Mouse (Mus musculus) midbrain, embryonic 16.5 days (tissue): ENCODE data around the gene Bhlhe41. TPM values are rescaled to one million over a fixed set of nuclear protein-coding genes. Genes with fewer than 3 reads are reported as not detected.

Experiments used
- ATAC-seq: fragments of 200-750 bp; cut with Nextera tagmentation; 2 replicates; pipeline ENCODE4 v1.8.0; 2017; ENCODE audit warnings: moderate TSS enrichment
- H3K27ac ChIP-seq: fragments of 300-500 bp; sonication (generic); 2 replicates; pipeline ENCODE4 v1.5.1; 2014; ENCODE audit warnings: mild to moderate bottlenecking, low read length, mixed read lengths
- H3K27me3 ChIP-seq: fragments of 300-500 bp; sonication (generic); 2 replicates; pipeline ENCODE4 v1.6.1; 2014; ENCODE audit warnings: low read depth, low read length, mixed read lengths; ENCODE audit not compliant: control insufficient read depth, insufficient read depth
- H3K36me3 ChIP-seq: fragments of 300-500 bp; sonication (generic); 2 replicates; pipeline ENCODE4 v1.6.1; 2014; ENCODE audit warnings: mild to moderate bottlenecking, low read length, moderate library complexity, mixed read lengths; ENCODE audit not compliant: control insufficient read depth, insufficient read depth
- H3K4me1 ChIP-seq: fragments of 300-500 bp; sonication (generic); 2 replicates; pipeline ENCODE4 v1.6.1; 2014; ENCODE audit warnings: mild to moderate bottlenecking, low read length, mixed read lengths; ENCODE audit not compliant: control insufficient read depth, insufficient read depth
- H3K4me2 ChIP-seq: fragments of 300-500 bp; sonication (generic); 2 replicates; pipeline ENCODE4 v1.6.1; 2014; ENCODE audit warnings: mild to moderate bottlenecking, low read length, mixed read lengths
- H3K4me3 ChIP-seq: fragments of 300-500 bp; sonication (generic); 2 replicates; pipeline ENCODE4 v1.5.1; 2014; ENCODE audit warnings: low read depth, mild to moderate bottlenecking, low read length, moderate library complexity, mixed read lengths
- H3K9ac ChIP-seq: fragments of 300-500 bp; sonication (generic); 2 replicates; pipeline ENCODE4 v1.6.1; 2014; ENCODE audit warnings: low read depth, low read length, mixed read lengths
- H3K9me3 ChIP-seq: fragments of 300-500 bp; sonication (generic); replicated peaks from 2 replicates; pipeline ENCODE4 v1.6.1; 2014; ENCODE audit warnings: mild to moderate bottlenecking, low read length, mixed read lengths; ENCODE audit not compliant: control insufficient read depth, poor library complexity, severe bottlenecking
- WGBS: fragments of 180-500 bp; shearing (Covaris S2); extraction: QIAGEN DNeasy Blood & Tissue Kit; methylation state at CpG from one replicate; pipeline ENCODE4 v1.1.7; 2014; 5-methylcytosine and 5-hydroxymethylcytosine counted together
- polyA plus RNA-seq: library from polyadenylated mRNA; unstranded; fragments of >200 nt; fragmentation: Nextera tagmentation; extraction: Ambion mirVana; gene quantifications from 2 replicates; pipeline ENCODE4 v1.2.1, GENCODE M21; 2015

The Bhlhe41 gene
- polyA plus RNA-seq, 1 experiment from 2014 or later, result 9.7 TPM

GRCm38 (mm10) chr6:145853356-145854079, 11.8 kb downstream of the Bhlhe41 start:
- 90% methylated on average over 10 of the region's 10 CpGs for WGBS
- H3K27ac ChIP-seq, result no peak overlapping the region

GRCm38 (mm10) chr6:145852708-145853107, 12.7 kb downstream of the Bhlhe41 start:
- no peak for ATAC-seq
- Histone ChIP-seq H3K9ac (no peak overlapping the region), H3K36me3 (no peaks in the 10 kb centered on the region), H3K4me3 (no peak overlapping the region), H3K4me2 (no peak overlapping the region), H3K4me1 (peaks cover 15% of the 10 kb centered on the region), H3K27me3 (0 out of 2 replicates have a peak, but pooled peaks cover 4% of the 10 kb centered on the region), H3K27ac (no peak overlapping the region), H3K9me3 (no peaks in the 10 kb centered on the region)
- 88% methylated on average over 7 of the region's 7 CpGs for WGBS

More at GRCm38 (mm10) chr6:145853356-145854079, 11.8 kb downstream of the Bhlhe41 start:
- H3K4me1 ChIP-seq, result peaks cover 15% of the 10 kb centered on the region
- no peaks in the 10 kb centered on the region for H3K9me3 ChIP-seq
- ATAC-seq, result no peak
- H3K4me3 ChIP-seq, result no peak overlapping the region
- H3K36me3 ChIP-seq, result no peaks in the 10 kb centered on the region
- peaks cover 4% of the 10 kb centered on the region; the same call in 1 of the 2 replicates for H3K27me3 ChIP-seq
- no peak overlapping the region for H3K4me2 ChIP-seq
- no peak overlapping the region for H3K9ac ChIP-seq

- WGBS, result 87% methylated on average over 11 of the region's 11 CpGs
- H3K27me3 ChIP-seq, result no peaks in the 10 kb centered on the region
- no peak overlapping the region for H3K4me3 ChIP-seq
- no peak overlapping the region for H3K9ac ChIP-seq
- no peaks in the 10 kb centered on the region for H3K36me3 ChIP-seq
- no peak overlapping the region for H3K4me2 ChIP-seq
- H3K4me1 ChIP-seq, result peaks cover 15% of the 10 kb centered on the region
- no peak for ATAC-seq
- no peaks in the 10 kb centered on the region for H3K9me3 ChIP-seq
- no peak overlapping the region for H3K27ac ChIP-seq
Observed at GRCm38 (mm10) chr6:145851956-145852355, 13.4 kb downstream of the Bhlhe41 start.

GRCm38 (mm10) chr6:145850789-145851188, 14.6 kb downstream of the Bhlhe41 start:
- no peak overlapping the region for H3K4me3 ChIP-seq
- no peak overlapping the region for H3K27ac ChIP-seq
- no peaks in the 10 kb centered on the region for H3K9me3 ChIP-seq
- WGBS, result 72% methylated on average over 2 of the region's 2 CpGs
- H3K36me3 ChIP-seq, result no peaks in the 10 kb centered on the region
- ATAC-seq, result no peak
- no peak overlapping the region for H3K9ac ChIP-seq
- peaks cover 9% of the 10 kb centered on the region for H3K4me1 ChIP-seq
- no peaks in the 10 kb centered on the region for H3K27me3 ChIP-seq
- H3K4me2 ChIP-seq, result no peak overlapping the region

GRCm38 (mm10) chr6:145847661-145848060, 17.7 kb downstream of the Bhlhe41 start:
- no peak overlapping the region for H3K27ac ChIP-seq
- no peak overlapping the region for H3K4me3 ChIP-seq
- ATAC-seq, result no peak
- no peak overlapping the region for H3K4me2 ChIP-seq
- H3K9ac ChIP-seq, result no peak overlapping the region
- no peaks in the 10 kb centered on the region for H3K4me1 ChIP-seq
- WGBS, result 91% methylated on average over 8 of the region's 8 CpGs
- H3K9me3 ChIP-seq, result no peaks in the 10 kb centered on the region
- no peaks in the 10 kb centered on the region for H3K36me3 ChIP-seq
- no peaks in the 10 kb centered on the region for H3K27me3 ChIP-seq

GRCm38 (mm10) chr6:145846948-145847347, 18.4 kb downstream of the Bhlhe41 start:
- Histone ChIP-seq H3K9ac (no peak overlapping the region), H3K27ac (no peak overlapping the region), H3K4me3 (no peak overlapping the region), H3K27me3 (no peaks in the 10 kb centered on the region), H3K4me1 (no peaks in the 10 kb centered on the region), H3K36me3 (no peaks in the 10 kb centered on the region), H3K9me3 (no peaks in the 10 kb centered on the region), H3K4me2 (no peak overlapping the region)
- no peak for ATAC-seq
- WGBS, result 91% methylated on average over 6 of the region's 6 CpGs

- Histone ChIP-seq H3K9ac (no peak overlapping the region), H3K4me2 (no peak overlapping the region), H3K9me3 (no peaks in the 10 kb centered on the region), H3K27me3 (no peaks in the 10 kb centered on the region), H3K4me3 (no peak overlapping the region), H3K4me1 (no peaks in the 10 kb centered on the region), H3K27ac (no peak overlapping the region), H3K36me3 (no peaks in the 10 kb centered on the region)
- no peak for ATAC-seq
- WGBS, result 90% methylated on average over 1 of the region's 1 CpGs
Observed at GRCm38 (mm10) chr6:145846076-145846475, 19.3 kb downstream of the Bhlhe41 start.

GRCm38 (mm10) chr6:145845611-145846010, 19.7 kb downstream of the Bhlhe41 start:
- WGBS, result 71% methylated on average over 5 of the region's 5 CpGs
- Histone ChIP-seq H3K36me3 (no peaks in the 10 kb centered on the region), H3K27ac (no peak overlapping the region), H3K4me1 (no peaks in the 10 kb centered on the region), H3K4me2 (no peak overlapping the region), H3K27me3 (no peaks in the 10 kb centered on the region), H3K9ac (no peak overlapping the region), H3K9me3 (no peaks in the 10 kb centered on the region), H3K4me3 (no peak overlapping the region)
- ATAC-seq, result no peak

- Histone ChIP-seq H3K4me1 (no peaks in the 10 kb centered on the region), H3K27ac (no peak overlapping the region), H3K4me3 (no peak overlapping the region), H3K4me2 (no peak overlapping the region), H3K9ac (no peak overlapping the region), H3K27me3 (no peaks in the 10 kb centered on the region), H3K9me3 (no peaks in the 10 kb centered on the region), H3K36me3 (no peaks in the 10 kb centered on the region)
- no peak for ATAC-seq
- 48% methylated on average over 6 of the region's 6 CpGs for WGBS
Observed at GRCm38 (mm10) chr6:145835359-145835758, 30.0 kb downstream of the Bhlhe41 start.
